Mouse (Mus musculus) cerebellum, adult (tissue): ENCODE measurements around the gene Gm49342.
"Not testable (repeated sequence)": the region's sequence is repeated elsewhere in the genome, so short reads cannot be mapped to it uniquely, and the experiment has no call there.

Source experiments
- ATAC-seq: cut with Nextera tagmentation; 2 replicates; pipeline ENCODE4 v1.9.2; 2017; ENCODE audit warnings: mild to moderate bottlenecking, moderate library complexity, mixed read lengths; ENCODE audit not compliant: insufficient number of reproducible peaks, low FRiP score, low TSS enrichment

The Gm49342 gene

GRCm38 (mm10) chr14:50943932-50944667 is at the start of gene Gm49342:
Gm49342 (plus strand) TSS chr14:50944517.
- peak; percentile 98 for ATAC-seq

GRCm38 (mm10) chr14:50895407-50895806 is 48.9 kb upstream of the Gm49342 start:
- ATAC-seq: no peak

- ATAC-seq: peak; percentile 73
Measured at GRCm38 (mm10) chr14:50895985-50896746, 48.2 kb upstream of the Gm49342 start.

- peak; percentile 51 for ATAC-seq
Measured at GRCm38 (mm10) chr14:50896747-50897373, 47.5 kb upstream of the Gm49342 start.

GRCm38 (mm10) chr14:50897374-50897765 is 46.9 kb upstream of the Gm49342 start, which contains the start of gene Klhl33:
Klhl33 (minus strand) TSS chr14:50897507.
- peak; percentile 46 for ATAC-seq

- ATAC-seq: not testable (repeated sequence)
Measured at GRCm38 (mm10) chr14:50897992-50898391, 46.3 kb upstream of the Gm49342 start.

GRCm38 (mm10) chr14:50903973-50904827 is 40.1 kb upstream of the Gm49342 start:
- peak; percentile 99 for ATAC-seq

GRCm38 (mm10) chr14:50904828-50905129 is 39.5 kb upstream of the Gm49342 start:
- no peak for ATAC-seq

- ATAC-seq: not testable (repeated sequence)
Measured at GRCm38 (mm10) chr14:50905327-50905726, 39.0 kb upstream of the Gm49342 start.

GRCm38 (mm10) chr14:50908126-50908525 is 36.2 kb upstream of the Gm49342 start:
- no peak for ATAC-seq

GRCm38 (mm10) chr14:50911356-50911755 is 33.0 kb upstream of the Gm49342 start:
- ATAC-seq: no peak

GRCm38 (mm10) chr14:50923437-50923836 is 20.9 kb upstream of the Gm49342 start:
- ATAC-seq: not testable (repeated sequence)

- ATAC-seq: peak; percentile 89
Measured at GRCm38 (mm10) chr14:50924281-50925064, 19.8 kb upstream of the Gm49342 start, which contains the start of the genes Osgep and Apex1. Osgep (minus strand) TSS chr14:50924893. Apex1 (plus strand) TSS chr14:50924968.

GRCm38 (mm10) chr14:50925111-50925920 is 19.0 kb upstream of the Gm49342 start:
- ATAC-seq: no peak

- no peak for ATAC-seq
Measured at GRCm38 (mm10) chr14:50927366-50927765, 17.0 kb upstream of the Gm49342 start.

- no peak for ATAC-seq
Measured at GRCm38 (mm10) chr14:50929951-50930350, 14.4 kb upstream of the Gm49342 start.

- peak; percentile 63 for ATAC-seq
Measured at GRCm38 (mm10) chr14:50930377-50930753, 14.0 kb upstream of the Gm49342 start.

- ATAC-seq: peak; percentile 95
Measured at GRCm38 (mm10) chr14:50930754-50931492, 13.4 kb upstream of the Gm49342 start, which contains the start of the genes Pip4p1 and Pnp. Pip4p1 (minus strand) TSS chr14:50930856. Pnp (plus strand) TSS chr14:50931082.
